Comparison of ENCODE assay signal across 17 mouse cellular contexts in the genomic region with DNA sequence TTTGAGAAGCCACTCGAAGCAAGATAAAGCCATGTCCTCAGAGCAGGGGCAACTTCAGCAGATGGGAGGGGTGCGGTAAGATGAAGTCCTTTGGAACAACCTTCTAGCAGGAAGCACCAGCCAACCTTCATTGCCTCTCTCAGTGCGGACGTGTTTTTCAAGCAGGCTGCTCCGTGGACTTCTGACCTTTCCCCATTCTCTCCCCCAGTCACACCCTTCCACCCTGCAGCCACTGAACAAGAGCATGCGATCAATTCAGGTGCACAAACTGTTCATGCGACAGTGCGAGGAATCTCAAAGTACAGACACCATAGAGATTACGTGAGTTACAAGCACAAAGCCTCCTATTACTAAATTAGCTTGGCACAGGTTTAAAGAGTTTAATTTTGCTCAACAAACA.
A peak's percentile ranks its signal among the peaks of the same experiment; 100 is the strongest.
DNase-seq lines count a peak whose midpoint lies in the region; ATAC-seq and TF ChIP-seq lines count a peak whose summit lies in the region.
"Had no signal": no experiment of that assay in that cellular context is flagged by ENCODE, and none has a peak within 500 bp of the region (broad histone marks: within the 10 kb centered on the region; RNA-seq: fewer than 3 reads in every experiment).

No protein-coding gene starts in this region.

- no peaks in the 10 kb centered on the region for H3K27me3 ChIP-seq in liver, adult 2 months (ENCODE audit: control insufficient read depth, insufficient read depth, low read length)
- no peaks in the 10 kb centered on the region for H3K27me3 ChIP-seq in intestine, postnatal 0 days (replicated peaks; ENCODE audit: control insufficient read depth, insufficient read depth, low read length)
- no peaks in the 10 kb centered on the region for H3K27me3 ChIP-seq in liver, postnatal 0 days (ENCODE audit: insufficient read depth, low read length)
- H3K27me3 ChIP-seq: forebrain, embryonic 13.5 days; heart, embryonic 15.5 days; hindbrain, embryonic 12.5 days; midbrain, embryonic 12.5 days had no signal

- ATAC-seq in intestine, postnatal 0 days = peak; percentile 99
- ATAC-seq in liver, postnatal 0 days = peak; percentile 89
- ATAC-seq: forebrain, embryonic 13.5 days had no signal

- H3K4me2 ChIP-seq in intestine, postnatal 0 days (replicated peaks; ENCODE audit: low read depth) = no peak overlapping the region; the same call in 1 of the 2 replicates
- H3K4me2 ChIP-seq in liver, postnatal 0 days (ENCODE audit: low read depth, low read length) = 0 out of 2 replicates have a peak overlapping the region, but pooled peaks have one; percentile 13
- H3K4me2 ChIP-seq: forebrain, embryonic 13.5 days; heart, embryonic 15.5 days; hindbrain, embryonic 12.5 days; midbrain, embryonic 12.5 days had no signal

- H3K9ac ChIP-seq in liver, adult 2 months (ENCODE audit: low read depth, low read length) = no peak overlapping the region
- no peak overlapping the region for H3K9ac ChIP-seq in intestine, postnatal 0 days (ENCODE audit: low read depth, low read length)
- no peak overlapping the region for H3K9ac ChIP-seq in liver, postnatal 0 days (replicated peaks)
- H3K9ac ChIP-seq: forebrain, embryonic 13.5 days; heart, embryonic 15.5 days; hindbrain, embryonic 12.5 days; midbrain, embryonic 12.5 days had no signal

- H3K27ac ChIP-seq in liver, adult 2 months (replicated peaks; ENCODE audit: insufficient read depth, low read depth, low read length) = no peak overlapping the region
- H3K27ac ChIP-seq in cortical plate, adult 2 months (ENCODE audit: insufficient read depth, low read length) = 0 out of 2 replicates have a peak overlapping the region, but pooled peaks have one; percentile 48
- peak overlapping the region; percentile 74 for H3K27ac ChIP-seq in intestine, postnatal 0 days (ENCODE audit: low read depth, low read length)
- peak overlapping the region; percentile 77 for H3K27ac ChIP-seq in liver, postnatal 0 days (ENCODE audit: low read depth)
- H3K27ac ChIP-seq: forebrain, embryonic 13.5 days; heart, embryonic 15.5 days; hindbrain, embryonic 12.5 days; midbrain, embryonic 12.5 days had no signal

- no peak overlapping the region for H3K4me3 ChIP-seq in liver, adult 2 months (ENCODE audit: insufficient read depth, low read depth, low read length)
- no peak overlapping the region for H3K4me3 ChIP-seq in cortical plate, adult 2 months (ENCODE audit: insufficient read depth, low read length)
- H3K4me3 ChIP-seq in intestine, postnatal 0 days (ENCODE audit: low read depth, low read length) = no peak overlapping the region
- no peak overlapping the region for H3K4me3 ChIP-seq in liver, postnatal 0 days (ENCODE audit: low read depth, low read length)
- H3K4me3 ChIP-seq: forebrain, embryonic 13.5 days; heart, embryonic 15.5 days; hindbrain, embryonic 12.5 days; midbrain, embryonic 12.5 days; myocyte had no signal

- no peaks in the 10 kb centered on the region for H3K9me3 ChIP-seq in intestine, postnatal 0 days (ENCODE audit: control insufficient read depth)
- H3K9me3 ChIP-seq in liver, postnatal 0 days (ENCODE audit: low read length) = no peaks in the 10 kb centered on the region
- H3K9me3 ChIP-seq: forebrain, embryonic 13.5 days; heart, embryonic 15.5 days; hindbrain, embryonic 12.5 days; midbrain, embryonic 12.5 days had no signal

- no peak for TF ChIP-seq EP300 in liver, postnatal 0 days (IDR thresholded peaks at IDR 0.05; ENCODE audit: low read depth)

- H3K36me3 ChIP-seq in liver, adult 2 months (ENCODE audit: control insufficient read depth, insufficient read depth, low read length) = no peaks in the 10 kb centered on the region
- H3K36me3 ChIP-seq in intestine, postnatal 0 days (ENCODE audit: control insufficient read depth, insufficient read depth) = no peaks in the 10 kb centered on the region
- H3K36me3 ChIP-seq in liver, postnatal 0 days (replicated peaks; ENCODE audit: insufficient read depth, low read length) = no peaks in the 10 kb centered on the region
- H3K36me3 ChIP-seq: heart, embryonic 15.5 days; hindbrain, embryonic 12.5 days; midbrain, embryonic 12.5 days had no signal

- DNase-seq in liver, adult 2 months (ENCODE audit: extremely low read depth, low read depth, low spot score) = peak; percentile 89
- DNase-seq in liver = no peak
- DNase-seq in liver, postnatal 0 days = peak; percentile 37
- DNase-seq in ovary, postnatal 14 days (ENCODE audit: low spot score) = no peak
- no peak for DNase-seq in frontal cortex, adult 2 months (ENCODE audit: extremely low spot score in 1 of 2, low spot score in 1 of 2)
- DNase-seq: cerebellum, adult 2 months; heart, adult 11 months; layer of hippocampus, postnatal 36 days; left cerebral cortex, postnatal 4 days; lung, postnatal 36 days had no signal

- TF ChIP-seq POLR2A in liver, adult 2 months (IDR thresholded peaks at IDR 0.05; ENCODE audit: extremely low read depth, insufficient read depth, low read length) = no peak
- TF ChIP-seq POLR2A in cortical plate, adult 2 months (IDR thresholded peaks at IDR 0.05; ENCODE audit: extremely low read depth, insufficient read depth, low read length) = no peak

- H3K79me2 ChIP-seq in liver, adult 2 months (ENCODE audit: control insufficient read depth, insufficient read depth, low read length) = no peaks in the 10 kb centered on the region

- TF ChIP-seq CTCF in liver, adult 2 months (IDR thresholded peaks at IDR 0.05; ENCODE audit: low read depth, low read length) = no peak
- TF ChIP-seq CTCF in cortical plate, adult 2 months (IDR thresholded peaks at IDR 0.05; ENCODE audit: extremely low read depth, insufficient read depth, low read length) = no peak
- no peak for TF ChIP-seq CTCF in intestine, postnatal 0 days (IDR thresholded peaks at IDR 0.05; ENCODE audit: low read depth)
- TF ChIP-seq CTCF in liver, postnatal 0 days (IDR thresholded peaks at IDR 0.05; ENCODE audit: low read depth) = no peak

- 24% methylated on average over 9 of the region's 9 CpGs for WGBS in liver, adult 2 months
- 33% methylated on average over 9 of the region's 9 CpGs for WGBS in intestine, postnatal 0 days
- 52% methylated on average over 9 of the region's 9 CpGs for WGBS in liver, postnatal 0 days (ENCODE audit: insufficient replicate concordance)

- peaks cover 7% of the 10 kb centered on the region for H3K4me1 ChIP-seq in liver, adult 2 months (ENCODE audit: control insufficient read depth, insufficient read depth, low read length)
- no peaks in the 10 kb centered on the region for H3K4me1 ChIP-seq in cortical plate, adult 2 months (ENCODE audit: control insufficient read depth, insufficient read depth, low read length)
- no peaks in the 10 kb centered on the region for H3K4me1 ChIP-seq in intestine, postnatal 0 days (replicated peaks; ENCODE audit: control insufficient read depth, insufficient read depth, low read length)
- 0 out of 2 replicates have a peak, but pooled peaks cover 3% of the 10 kb centered on the region for H3K4me1 ChIP-seq in liver, postnatal 0 days (ENCODE audit: insufficient read depth)

Comparison
In these comparisons a context has a peak if more than half of its experiments do, and no peak if none do; other contexts are left out.
1. DNase-seq: peak in liver, adult 2 months (single experiment) and liver, postnatal 0 days (single experiment); none in liver (single experiment), ovary, postnatal 14 days (single experiment) and frontal cortex, adult 2 months (0 of 2).